Mouse (Mus musculus) bone marrow, adult 2 months (tissue): Measurements from ENCODE around the gene Aldh8a1. TPM values are rescaled to one million over a fixed set of nuclear protein-coding genes. Genes with fewer than 3 reads are reported as not detected.
"Not testable (repeated sequence)": the region's sequence is repeated elsewhere in the genome, so short reads cannot be mapped to it uniquely, and the experiment has no call there.

Experiments
- H3K27ac ChIP-seq: fragments of 200-500 bp; 2 replicates; pipeline ENCODE4 v1.5.1; 2012; ENCODE audit warnings: low read depth, mild to moderate bottlenecking, control low read depth, inconsistent platforms, low read length; ENCODE audit not compliant: control insufficient read depth, poor library complexity, insufficient read depth
- H3K4me1 ChIP-seq: fragments of 200-500 bp; 2 replicates; pipeline ENCODE4 v1.6.1; 2011; ENCODE audit warnings: low read length; ENCODE audit not compliant: control insufficient read depth, insufficient read depth
- H3K4me3 ChIP-seq: fragments of 200-500 bp; replicated peaks from 2 replicates; pipeline ENCODE3; 2011; ENCODE audit warnings: mild to moderate bottlenecking, low read depth, low read length, control low read depth; ENCODE audit not compliant: control insufficient read depth
- CTCF ChIP-seq: fragments of 200-500 bp; IDR thresholded peaks from 2 replicates; pipeline ENCODE4 v1.5.1; 2011; ENCODE audit warnings: low read length, control low read depth; ENCODE audit not compliant: control insufficient read depth, insufficient read depth
- POLR2A ChIP-seq: fragments of 200-500 bp; IDR thresholded peaks from 2 replicates; pipeline ENCODE4 v1.6.1; 2011; ENCODE audit warnings: low read depth, mild to moderate bottlenecking, control low read depth, low read length, borderline replicate concordance; ENCODE audit not compliant: control insufficient read depth
- WGBS: fragments of 180-500 bp; shearing (Covaris S2); methylation state at CpG from one replicate; pipeline ENCODE4 v1.1.7; 2018; 5-methylcytosine and 5-hydroxymethylcytosine counted together
- polyA plus RNA-seq: library from polyadenylated mRNA; stranded (reverse); fragments of >200 nt; gene quantifications from 2 replicates; pipeline ENCODE4 v1.2.4, GENCODE M21; 2011; ENCODE audit warnings: low replicate concordance; ENCODE audit not compliant: missing spikeins, insufficient read depth, insufficient read length

Aldh8a1 gene
- polyA plus RNA-seq, 1 experiment, result 2.4 TPM

- WGBS, result 52% methylated on average over 9 of the region's 9 CpGs
- TF ChIP-seq CTCF (peak; percentile 44; the same call in 1 of the 2 replicates), POLR2A (no peak)
- H3K4me3 ChIP-seq, result no peak overlapping the region
- peaks cover 3% of the 10 kb centered on the region for H3K4me1 ChIP-seq
- H3K27ac ChIP-seq, result no peak overlapping the region
These were observed 1.3 kb downstream of the Aldh8a1 start for GRCm38 (mm10) chr10:21378196-21378944.

GRCm38 (mm10) chr10:21382914-21383313 is 5.8 kb downstream of the Aldh8a1 start:
- WGBS, result 5% methylated on average over 6 of the region's 6 CpGs
- TF ChIP-seq POLR2A (no peak), CTCF (0 out of 2 replicates have a peak, but pooled peaks have one; percentile 6)
- Histone ChIP-seq H3K27ac (no peak overlapping the region), H3K4me3 (no peak overlapping the region), H3K4me1 (no peaks in the 10 kb centered on the region)

GRCm38 (mm10) chr10:21385111-21385663 is 8.1 kb downstream of the Aldh8a1 start:
- Histone ChIP-seq H3K4me3 (no peak overlapping the region), H3K27ac (no peak overlapping the region), H3K4me1 (no peaks in the 10 kb centered on the region)
- TF ChIP-seq CTCF (no peak), POLR2A (no peak)
- 31% methylated on average over 3 of the region's 3 CpGs for WGBS

GRCm38 (mm10) chr10:21389075-21389474 is 12.0 kb downstream of the Aldh8a1 start:
- TF ChIP-seq POLR2A (no peak), CTCF (no peak)
- Histone ChIP-seq H3K4me3 (no peak overlapping the region), H3K4me1 (no peaks in the 10 kb centered on the region; the same call in 1 of the 2 replicates), H3K27ac (no peak overlapping the region; the same call in 1 of the 2 replicates)
- WGBS, result 92% methylated on average over 11 of the region's 11 CpGs

GRCm38 (mm10) chr10:21390440-21390839 is 13.3 kb downstream of the Aldh8a1 start:
- no peak overlapping the region for H3K4me3 ChIP-seq
- TF ChIP-seq POLR2A, result no peak
- TF ChIP-seq CTCF, result no peak
- WGBS, result 72% methylated on average over 4 of the region's 4 CpGs
- H3K4me1 ChIP-seq, result no peaks in the 10 kb centered on the region; the same call in 1 of the 2 replicates
- no peak overlapping the region for H3K27ac ChIP-seq

GRCm38 (mm10) chr10:21391286-21391685 is 14.2 kb downstream of the Aldh8a1 start:
- Histone ChIP-seq H3K4me1 (no peaks in the 10 kb centered on the region; the same call in 1 of the 2 replicates), H3K4me3 (no peak overlapping the region), H3K27ac (no peak overlapping the region)
- TF ChIP-seq POLR2A, result no peak
- WGBS, result 76% methylated on average over 4 of the region's 4 CpGs

GRCm38 (mm10) chr10:21393390-21393789 is 16.3 kb downstream of the Aldh8a1 start:
- Histone ChIP-seq H3K27ac (no peak overlapping the region), H3K4me3 (no peak overlapping the region), H3K4me1 (no peaks in the 10 kb centered on the region; the same call in 1 of the 2 replicates)
- WGBS, result 62% methylated on average over 2 of the region's 2 CpGs
- no peak for TF ChIP-seq POLR2A
- TF ChIP-seq CTCF, result no peak

- Histone ChIP-seq H3K4me3 (no peak overlapping the region), H3K27ac (no peak overlapping the region), H3K4me1 (no peaks in the 10 kb centered on the region; the same call in 1 of the 2 replicates)
- TF ChIP-seq POLR2A (no peak), CTCF (no peak)
- 45% methylated on average over 14 of the region's 14 CpGs for WGBS
These were observed 18.5 kb downstream of the Aldh8a1 start for GRCm38 (mm10) chr10:21395426-21396139.

GRCm38 (mm10) chr10:21398873-21399425 is 21.9 kb downstream of the Aldh8a1 start:
- WGBS, result 80% methylated on average over 6 of the region's 6 CpGs
- H3K27ac ChIP-seq, H3K4me3 ChIP-seq, H3K4me1 ChIP-seq: not testable (repeated sequence)
